Mouse (Mus musculus) hindbrain, embryonic 16.5 days (tissue): ENCODE results near the gene Arhgap6. TPM values are rescaled to one million over a fixed set of nuclear protein-coding genes. Genes with fewer than 3 reads are reported as not detected.

Experiments
- ATAC-seq: fragments of 200-750 bp; cut with Nextera tagmentation; 2 replicates; pipeline ENCODE4 v1.8.0; 2017; ENCODE audit warnings: moderate TSS enrichment, moderate library complexity
- H3K27ac ChIP-seq: fragments of 300-500 bp; sonication (generic); 2 replicates; pipeline ENCODE4 v1.5.1; 2014; ENCODE audit warnings: low read depth, mild to moderate bottlenecking, control low read depth, low read length, moderate library complexity
- H3K27me3 ChIP-seq: fragments of 300-500 bp; sonication (generic); replicated peaks from 2 replicates; pipeline ENCODE4 v1.6.1; 2014; ENCODE audit warnings: low read length; ENCODE audit not compliant: control insufficient read depth, insufficient read depth
- H3K36me3 ChIP-seq: fragments of 300-500 bp; sonication (generic); 2 replicates; pipeline ENCODE4 v1.6.1; 2014; ENCODE audit warnings: mild to moderate bottlenecking, low read length, moderate library complexity, mixed read lengths; ENCODE audit not compliant: control insufficient read depth, insufficient read depth
- H3K4me1 ChIP-seq: fragments of 300-500 bp; sonication (generic); 2 replicates; pipeline ENCODE4 v1.6.1; 2014; ENCODE audit warnings: low read depth, low read length; ENCODE audit not compliant: control insufficient read depth, insufficient read depth
- H3K4me2 ChIP-seq: fragments of 300-500 bp; sonication (generic); 2 replicates; pipeline ENCODE4 v1.6.1; 2014; ENCODE audit warnings: mild to moderate bottlenecking, low read length, control low read depth, moderate library complexity
- H3K4me3 ChIP-seq: fragments of 300-500 bp; sonication (generic); 2 replicates; pipeline ENCODE4 v1.5.1; 2014; ENCODE audit warnings: mild to moderate bottlenecking, low read length, control low read depth, moderate library complexity
- H3K9ac ChIP-seq: fragments of 300-500 bp; sonication (generic); 2 replicates; pipeline ENCODE4 v1.6.1; 2014; ENCODE audit warnings: low read depth, mild to moderate bottlenecking, control low read depth, low read length, moderate library complexity
- H3K9me3 ChIP-seq: fragments of 300-500 bp; sonication (generic); 2 replicates; pipeline ENCODE4 v1.6.1; 2014; ENCODE audit warnings: mild to moderate bottlenecking, low read length, moderate library complexity; ENCODE audit not compliant: control insufficient read depth
- WGBS: fragments of 180-500 bp; shearing (Covaris S2); extraction: QIAGEN DNeasy Blood & Tissue Kit; methylation state at CpG from one replicate; pipeline ENCODE4 v1.1.7; 2014; 5-methylcytosine and 5-hydroxymethylcytosine counted together
- polyA plus RNA-seq: library from polyadenylated mRNA; unstranded; fragments of >200 nt; fragmentation: Nextera tagmentation; extraction: Ambion mirVana; gene quantifications from 2 replicates; pipeline ENCODE4 v1.2.1, GENCODE M21; 2015

Gene Arhgap6
- polyA plus RNA-seq, 1 experiment from 2014 or later = 1.8 TPM

DNA sequence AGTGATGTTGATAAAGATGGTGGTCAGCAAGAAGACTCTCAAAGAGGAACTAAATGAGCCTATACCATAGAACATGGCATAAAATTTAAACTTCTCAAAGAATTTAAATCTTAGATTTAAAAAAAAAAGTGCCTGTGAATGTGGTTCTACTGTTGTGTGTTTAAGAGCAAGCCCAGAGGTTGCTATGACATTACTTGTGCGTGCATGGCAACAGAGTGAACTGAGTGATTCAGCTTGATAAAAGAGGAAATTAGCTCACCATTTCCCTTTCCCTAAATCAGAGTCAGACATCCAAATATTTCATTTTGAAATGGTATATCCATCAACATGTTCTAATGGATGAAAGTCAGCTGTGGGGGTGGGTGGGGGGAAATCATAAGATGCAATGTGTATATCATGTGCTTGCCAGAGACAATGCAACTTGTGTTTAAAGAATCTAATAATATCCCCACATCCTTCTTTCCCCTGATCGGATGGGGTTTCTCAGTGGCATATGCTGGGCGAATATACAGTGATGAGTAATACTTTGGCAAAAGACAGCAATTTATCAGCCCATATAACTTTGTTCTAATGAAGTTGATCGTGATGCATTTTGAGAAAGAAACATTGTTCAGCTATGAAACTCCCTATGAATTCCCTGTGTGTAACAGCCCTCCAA lies 328.3 kb downstream of the Arhgap6 start:
- Histone ChIP-seq H3K36me3 (no peaks in the 10 kb centered on the region), H3K27me3 (no peaks in the 10 kb centered on the region), H3K4me2 (no peak overlapping the region), H3K27ac (no peak overlapping the region), H3K9me3 (no peaks in the 10 kb centered on the region), H3K4me1 (no peaks in the 10 kb centered on the region), H3K9ac (no peak overlapping the region), H3K4me3 (no peak overlapping the region)
- 85% methylated on average over 4 of the region's 4 CpGs for WGBS
- ATAC-seq = no peak

DNA sequence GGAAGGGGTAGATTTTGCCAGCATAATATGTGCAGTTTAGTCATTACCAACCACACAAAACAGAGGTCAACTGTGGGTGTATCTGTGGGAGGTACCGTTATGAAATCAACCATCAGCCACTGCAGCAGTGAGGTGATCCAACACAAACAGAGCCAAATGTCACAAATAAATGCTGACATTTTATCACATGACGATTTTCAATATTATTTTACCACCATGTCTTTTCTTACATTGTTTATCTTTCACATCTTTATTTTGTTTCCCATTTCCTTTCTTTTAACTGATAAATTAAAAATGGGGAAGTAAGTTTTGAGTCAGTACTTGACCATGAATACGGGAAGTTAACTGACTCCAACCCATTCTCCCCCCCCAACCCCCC lies 328.9 kb downstream of the Arhgap6 start:
- Histone ChIP-seq H3K4me3 (no peak overlapping the region), H3K27me3 (no peaks in the 10 kb centered on the region), H3K4me1 (no peaks in the 10 kb centered on the region), H3K27ac (no peak overlapping the region), H3K36me3 (no peaks in the 10 kb centered on the region), H3K9me3 (no peaks in the 10 kb centered on the region), H3K9ac (no peak overlapping the region), H3K4me2 (no peak overlapping the region)
- no peak for ATAC-seq
- 70% methylated on average over 3 of the region's 3 CpGs for WGBS

DNA sequence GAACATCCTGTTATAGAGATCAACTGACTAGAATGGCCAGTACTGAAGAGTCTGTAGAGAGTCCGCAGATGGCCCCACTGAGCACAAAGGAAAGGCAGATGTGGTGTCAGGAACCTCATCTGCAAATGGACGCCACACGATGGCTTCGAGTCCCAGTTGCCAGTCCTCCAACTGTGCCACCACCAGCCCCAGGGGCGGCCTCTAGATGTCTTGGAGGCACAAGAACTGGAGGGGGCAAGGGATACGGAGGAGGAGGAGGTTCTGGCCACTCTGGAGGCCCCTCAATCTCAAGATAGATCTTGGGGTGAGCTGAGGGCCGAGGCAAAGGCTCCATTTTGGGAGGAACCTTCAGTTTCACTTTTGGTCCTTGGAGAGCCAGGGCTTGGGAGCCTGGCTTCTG lies 344.9 kb downstream of the Arhgap6 start:
- Histone ChIP-seq H3K27ac (no peak overlapping the region), H3K4me2 (no peak overlapping the region), H3K4me1 (no peaks in the 10 kb centered on the region), H3K36me3 (no peaks in the 10 kb centered on the region), H3K27me3 (no peaks in the 10 kb centered on the region), H3K9ac (no peak overlapping the region), H3K4me3 (no peak overlapping the region), H3K9me3 (no peaks in the 10 kb centered on the region)
- WGBS = 91% methylated on average over 7 of the region's 7 CpGs
- no peak for ATAC-seq

DNA sequence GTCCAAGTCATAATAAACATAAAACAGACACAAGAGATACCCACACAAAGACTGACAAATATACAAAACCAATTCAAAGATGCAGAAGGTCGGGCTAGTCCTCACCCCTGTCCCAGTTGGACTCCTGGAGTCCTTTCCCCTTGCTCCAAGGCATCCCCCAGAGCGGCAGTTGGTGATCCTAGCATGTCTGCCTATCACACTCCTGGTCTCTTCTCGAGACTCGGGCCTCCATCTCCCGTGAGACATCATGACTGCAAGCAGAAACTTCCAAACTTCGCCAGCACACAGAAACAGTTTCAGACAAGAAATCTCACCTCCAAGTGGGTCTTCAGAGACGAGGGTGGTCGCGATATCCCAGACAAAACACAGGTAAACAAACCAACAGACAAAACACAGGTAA lies 345.6 kb downstream of the Arhgap6 start:
- H3K27ac ChIP-seq = no peak overlapping the region
- no peaks in the 10 kb centered on the region for H3K9me3 ChIP-seq
- H3K36me3 ChIP-seq = no peaks in the 10 kb centered on the region
- H3K4me2 ChIP-seq = no peak overlapping the region
- no peaks in the 10 kb centered on the region for H3K4me1 ChIP-seq
- H3K9ac ChIP-seq = no peak overlapping the region
- WGBS = 80% methylated on average over 9 of the region's 9 CpGs
- ATAC-seq = no peak
- H3K27me3 ChIP-seq = no peaks in the 10 kb centered on the region
- no peak overlapping the region for H3K4me3 ChIP-seq

DNA sequence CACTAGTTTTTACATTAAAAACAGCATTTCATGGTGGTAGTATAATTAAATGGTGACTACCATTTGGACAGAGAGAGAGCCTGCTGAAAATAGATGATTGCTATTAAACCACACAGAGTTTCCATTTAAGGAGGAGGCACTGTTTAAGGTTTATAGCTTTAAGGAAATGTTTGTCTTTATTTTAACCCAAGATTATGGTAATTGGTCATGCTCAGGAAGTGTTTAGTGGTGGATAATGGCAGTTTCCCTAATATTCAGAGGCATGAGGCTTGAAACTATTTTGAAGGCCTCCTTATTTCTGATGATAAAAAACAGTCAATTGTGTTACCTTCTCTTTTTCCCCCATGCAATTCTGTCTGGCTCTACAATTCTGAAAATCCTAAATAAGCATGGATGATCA lies 358.9 kb downstream of the Arhgap6 start:
- no peak for ATAC-seq
- Histone ChIP-seq H3K4me3 (no peak overlapping the region), H3K27ac (no peak overlapping the region), H3K4me2 (no peak overlapping the region), H3K9me3 (no peaks in the 10 kb centered on the region), H3K9ac (no peak overlapping the region), H3K4me1 (no peaks in the 10 kb centered on the region), H3K36me3 (no peaks in the 10 kb centered on the region), H3K27me3 (no peaks in the 10 kb centered on the region)

DNA sequence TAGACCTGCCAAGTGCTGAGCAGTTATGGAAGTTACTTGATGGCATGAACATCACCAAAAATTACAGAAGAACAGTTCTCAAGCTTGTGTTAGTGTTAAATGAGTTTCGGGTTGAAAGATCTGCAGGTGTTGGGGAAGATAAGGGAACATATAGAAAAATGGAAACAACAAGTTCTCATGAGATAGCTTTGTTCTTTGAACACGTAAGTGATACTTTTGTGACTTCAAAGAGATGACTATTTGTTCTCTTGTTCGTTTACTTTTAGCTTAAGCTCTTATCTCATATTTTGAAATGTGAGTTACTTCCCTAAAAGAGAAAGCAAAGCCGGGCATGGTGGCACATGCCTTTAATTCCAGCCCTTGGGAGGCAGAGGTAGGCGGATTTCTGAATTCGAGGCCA lies 363.5 kb downstream of the Arhgap6 start:
- H3K4me3 ChIP-seq = no peak overlapping the region
- H3K27ac ChIP-seq = no peak overlapping the region
- H3K9me3 ChIP-seq = no peaks in the 10 kb centered on the region
- H3K4me1 ChIP-seq = no peaks in the 10 kb centered on the region
- H3K27me3 ChIP-seq = no peaks in the 10 kb centered on the region
- 86% methylated on average over 6 of the region's 6 CpGs for WGBS
- H3K9ac ChIP-seq = no peak overlapping the region
- no peak for ATAC-seq
- H3K36me3 ChIP-seq = no peaks in the 10 kb centered on the region
- H3K4me2 ChIP-seq = no peak overlapping the region

DNA sequence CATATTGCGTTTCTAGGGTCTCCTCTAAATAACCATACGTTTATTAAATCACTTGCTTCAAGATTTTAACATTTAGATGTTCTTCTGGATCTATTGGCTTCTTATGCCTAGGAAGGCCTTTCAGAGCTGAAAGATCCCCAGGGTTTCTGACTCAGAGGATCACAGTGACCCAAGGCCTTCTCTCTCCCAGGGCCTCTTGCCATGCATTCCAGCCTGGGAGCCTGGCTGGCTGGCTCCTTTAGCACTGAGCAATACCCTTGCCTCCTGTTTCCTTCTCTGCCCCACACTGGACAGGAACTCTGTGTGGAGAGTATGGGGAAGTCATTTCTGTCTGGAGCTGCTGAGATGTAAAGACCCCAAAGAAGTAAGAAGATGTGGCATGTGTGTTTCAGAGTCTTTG lies 376.1 kb downstream of the Arhgap6 start:
- Histone ChIP-seq H3K27ac (no peak overlapping the region), H3K4me3 (no peak overlapping the region), H3K4me1 (no peaks in the 10 kb centered on the region), H3K36me3 (no peaks in the 10 kb centered on the region), H3K27me3 (no peaks in the 10 kb centered on the region), H3K4me2 (no peak overlapping the region), H3K9me3 (no peaks in the 10 kb centered on the region), H3K9ac (no peak overlapping the region)
- WGBS = 83% methylated on average over 2 of the region's 2 CpGs
- no peak for ATAC-seq

DNA sequence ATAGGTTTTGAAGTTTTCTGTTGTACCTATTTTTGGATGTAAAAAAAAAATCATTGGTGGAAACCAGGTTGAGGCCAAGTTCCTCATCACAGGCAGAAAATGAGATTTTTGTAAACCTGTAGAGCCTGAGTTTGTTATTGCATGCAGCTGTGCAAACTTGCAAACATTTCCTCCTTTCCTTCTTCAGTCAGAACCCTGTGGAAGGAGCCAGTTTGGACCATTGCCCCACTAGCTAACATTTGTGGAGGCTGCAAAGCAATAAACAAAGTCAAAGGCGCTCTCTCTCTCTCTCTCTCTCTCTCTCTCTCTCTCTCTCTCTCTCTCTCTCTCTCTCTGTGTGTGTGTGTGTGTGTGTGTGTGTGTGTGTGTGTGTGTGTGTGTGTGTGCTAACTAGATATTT lies 378.9 kb downstream of the Arhgap6 start:
- H3K9ac ChIP-seq = no peak overlapping the region
- no peaks in the 10 kb centered on the region for H3K36me3 ChIP-seq
- H3K4me3 ChIP-seq = no peak overlapping the region
- H3K4me2 ChIP-seq = no peak overlapping the region
- 50% methylated on average over 1 of the region's 1 CpGs for WGBS
- no peak for ATAC-seq
- no peaks in the 10 kb centered on the region for H3K9me3 ChIP-seq
- no peaks in the 10 kb centered on the region for H3K4me1 ChIP-seq
- no peak overlapping the region for H3K27ac ChIP-seq
- H3K27me3 ChIP-seq = no peaks in the 10 kb centered on the region

DNA sequence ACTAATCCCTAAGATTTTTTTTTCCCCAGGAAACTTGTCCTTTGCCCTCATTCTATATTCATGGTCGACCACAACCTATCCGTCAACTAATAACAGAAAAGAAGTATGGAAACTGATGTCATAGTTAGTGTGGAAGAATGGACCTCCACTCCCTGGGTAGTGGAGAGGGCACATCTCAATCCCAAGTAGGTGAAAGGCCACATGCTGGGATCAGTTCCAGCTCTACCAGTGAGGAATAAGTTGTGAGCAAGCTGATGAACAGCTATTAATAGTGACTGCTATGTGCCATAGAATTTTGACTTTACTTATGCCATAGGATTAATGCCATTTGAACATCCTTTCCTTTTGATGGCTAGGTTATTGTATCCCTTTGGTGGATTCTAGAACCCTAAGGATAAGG lies 383.7 kb downstream of the Arhgap6 start:
- ATAC-seq = no peak
- Histone ChIP-seq H3K36me3 (no peaks in the 10 kb centered on the region), H3K4me2 (no peak overlapping the region), H3K4me1 (no peaks in the 10 kb centered on the region), H3K9ac (no peak overlapping the region), H3K27me3 (0 out of 2 replicates have a peak, but pooled peaks cover 3% of the 10 kb centered on the region), H3K27ac (no peak overlapping the region), H3K4me3 (no peak overlapping the region), H3K9me3 (no peaks in the 10 kb centered on the region)
- WGBS = 57% methylated on average over 2 of the region's 2 CpGs

DNA sequence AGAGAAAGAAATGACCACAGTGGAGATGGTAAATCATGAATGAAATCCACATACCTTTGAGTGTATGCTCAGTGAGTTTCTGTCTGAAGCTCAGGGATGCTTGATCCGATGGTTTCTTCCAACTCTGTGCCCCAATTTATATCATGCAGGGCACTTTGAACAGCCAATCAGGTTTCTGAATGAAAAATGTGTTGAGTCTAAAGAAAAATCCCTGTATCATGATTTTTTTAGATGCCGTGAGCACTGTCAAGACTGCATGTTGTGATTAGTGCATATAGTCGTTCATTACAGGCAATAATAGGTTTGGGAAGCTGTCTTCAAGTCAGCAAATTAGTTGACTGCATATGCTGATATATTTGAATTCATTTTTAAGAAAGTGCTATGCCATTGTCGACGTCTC lies 392.2 kb downstream of the Arhgap6 start, which contains the start of gene Amelx:
TSS of gene Amelx (minus strand) at position 101 of the 400 bp plus-strand sequence.
- H3K4me3 ChIP-seq = no peak within 1 kb of the TSS
- H3K4me1 ChIP-seq = no peaks in the 10 kb centered on the region
- H3K27me3 ChIP-seq = no peaks in the 10 kb centered on the region
- ATAC-seq = no peak
- no peak within 1 kb of the TSS for H3K4me2 ChIP-seq
- H3K9me3 ChIP-seq = no peaks in the 10 kb centered on the region
- WGBS = 81% methylated on average over 5 of the region's 5 CpGs
- H3K27ac ChIP-seq = no peak within 1 kb of the TSS
- H3K36me3 ChIP-seq = no peaks in the 10 kb centered on the region
- H3K9ac ChIP-seq = no peak within 1 kb of the TSS
